Mouse (Mus musculus) heart, postnatal 0 days (tissue): ENCODE measurements around the gene Olfr658.

Source experiments
- CTCF ChIP-seq: IDR thresholded peaks from 2 replicates; pipeline ENCODE4 v1.5.1; 2016; ENCODE audit warnings: antibody characterized with exemption, control low read depth, low read depth
- EP300 ChIP-seq: IDR thresholded peaks from 2 replicates; pipeline ENCODE4 v1.6.1; 2016; ENCODE audit warnings: antibody characterized with exemption, low read depth

DNA sequence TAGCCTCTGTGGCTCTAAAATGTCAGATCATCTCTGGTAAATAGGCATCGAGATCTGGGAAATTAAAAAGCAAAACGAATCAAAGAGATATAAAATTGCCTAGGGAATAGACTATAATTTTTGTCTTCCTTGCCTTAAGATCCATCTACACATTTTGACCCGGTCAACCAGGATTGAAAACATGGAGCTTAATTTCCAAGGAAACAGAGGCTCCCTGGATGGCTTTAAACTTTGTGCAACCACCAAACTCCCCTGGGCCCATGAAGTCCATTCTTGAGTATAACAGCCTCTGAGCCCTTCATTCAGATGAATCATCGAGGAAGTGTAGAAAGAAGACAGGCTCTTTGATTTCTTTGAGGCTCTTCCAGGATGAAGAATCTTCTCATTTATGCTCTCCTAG lies 33.5 kb downstream of the Olfr658 start, which contains the start of gene Olfr656:
- TF ChIP-seq CTCF: no peak
- TF ChIP-seq EP300: no peak
